ENCODE assay signal across 23 mouse cellular contexts in genomic region chr1:93857370-93857769, GRCm38 (mm10). TPM values are rescaled to one million over a fixed set of nuclear protein-coding genes. Genes with fewer than 3 reads are reported as not detected.
A peak's percentile ranks its signal among the peaks of the same experiment; 100 is the strongest.
DNase-seq lines count a peak whose midpoint lies in the region; ATAC-seq and TF ChIP-seq lines count a peak whose summit lies in the region.
"Had no signal": no experiment of that assay in that cellular context is flagged by ENCODE, and none has a peak within 500 bp of the region (broad histone marks: within the 10 kb centered on the region; RNA-seq: fewer than 3 reads in every experiment).

No protein-coding gene starts in this region.

- 49% methylated on average over 6 of the region's 6 CpGs for WGBS in forebrain, embryonic 13.5 days
- WGBS in forebrain, embryonic 10.5 days = 90% methylated on average over 6 of the region's 6 CpGs
- WGBS in kidney, embryonic 16.5 days = 56% methylated on average over 6 of the region's 6 CpGs
- WGBS in lung, embryonic 16.5 days = 54% methylated on average over 6 of the region's 6 CpGs

- no peaks in the 10 kb centered on the region for H3K9me3 ChIP-seq in forebrain, embryonic 13.5 days (replicated peaks)
- no peaks in the 10 kb centered on the region for H3K9me3 ChIP-seq in forebrain, embryonic 10.5 days
- no peaks in the 10 kb centered on the region for H3K9me3 ChIP-seq in kidney, embryonic 16.5 days (ENCODE audit: low read length)
- no peaks in the 10 kb centered on the region for H3K9me3 ChIP-seq in lung, embryonic 16.5 days (ENCODE audit: control insufficient read depth, low read length)
- H3K9me3 ChIP-seq: embryonic facial prominence, embryonic 12.5 days; heart, embryonic 12.5 days; liver, embryonic 15.5 days had no signal

- no peak for TF ChIP-seq CTCF in gastrocnemius, adult 2 months (IDR thresholded peaks at IDR 0.05)

- H3K27me3 ChIP-seq in forebrain, embryonic 13.5 days = no peaks in the 10 kb centered on the region
- no peaks in the 10 kb centered on the region for H3K27me3 ChIP-seq in forebrain, embryonic 10.5 days (ENCODE audit: poor library complexity, severe bottlenecking)
- no peaks in the 10 kb centered on the region for H3K27me3 ChIP-seq in kidney, embryonic 16.5 days (ENCODE audit: insufficient read depth, low read length)
- H3K27me3 ChIP-seq in lung, embryonic 16.5 days (ENCODE audit: control insufficient read depth, insufficient read depth, low read depth, low read length) = no peaks in the 10 kb centered on the region
- H3K27me3 ChIP-seq: embryonic facial prominence, embryonic 12.5 days; heart, embryonic 12.5 days; liver, embryonic 15.5 days had no signal

- intact Hi-C loops in gastrocnemius, adult 2 months (cut with DNase I) = loop anchor here (10.0 kb wide), 1 partner anchor 67 kb away; no protein-coding TSS in a partner anchor

- DNase-seq in forebrain, embryonic 10.5 days (ENCODE audit: extremely low spot score, low spot score) = no peak
- DNase-seq in kidney, postnatal 10 days = peak; percentile 3
- DNase-seq in lung, postnatal 10 days = no peak
- peak; percentile 9 for DNase-seq in skeletal muscle tissue, adult 2 months (ENCODE audit: low read depth, low spot score)
- no peak for DNase-seq in gastrocnemius, adult 2 months
- DNase-seq: gastrocnemius, postnatal 14 days; heart, postnatal 4 days; retina, postnatal 1 day; spleen, adult 18-20 months; thymus, postnatal 25 days had no signal

- H3K27ac ChIP-seq in forebrain, embryonic 13.5 days = no peak overlapping the region
- H3K27ac ChIP-seq in forebrain, embryonic 10.5 days = no peak overlapping the region
- no peak overlapping the region for H3K27ac ChIP-seq in kidney, embryonic 16.5 days (ENCODE audit: low read length)
- H3K27ac ChIP-seq in lung, embryonic 16.5 days (ENCODE audit: low read length) = no peak overlapping the region
- H3K27ac ChIP-seq in gastrocnemius, adult 2 months = no peak overlapping the region
- H3K27ac ChIP-seq: embryonic facial prominence, embryonic 12.5 days; kidney, postnatal 0 days; liver, embryonic 15.5 days had no signal

- H3K4me2 ChIP-seq in forebrain, embryonic 13.5 days = no peak overlapping the region
- no peak overlapping the region for H3K4me2 ChIP-seq in kidney, embryonic 16.5 days (replicated peaks; ENCODE audit: low read depth, low read length)
- no peak overlapping the region for H3K4me2 ChIP-seq in lung, embryonic 16.5 days (ENCODE audit: low read depth, low read length)
- H3K4me2 ChIP-seq: embryonic facial prominence, embryonic 12.5 days; heart, embryonic 12.5 days; liver, embryonic 15.5 days had no signal

- ATAC-seq in forebrain, embryonic 13.5 days = 0 out of 2 replicates have a peak, but pooled peaks have one; percentile 48
- no peak for ATAC-seq in kidney, embryonic 16.5 days (ENCODE audit: low FRiP score, low TSS enrichment)
- ATAC-seq in lung, embryonic 16.5 days (ENCODE audit: low read depth) = peak; percentile 56; the same call in 1 of the 2 replicates
- ATAC-seq: activated CD4-positive, CD25-positive, alpha-beta regulatory T cell, adult 4 months had no signal

- H3K36me3 ChIP-seq in forebrain, embryonic 13.5 days (ENCODE audit: poor library complexity, severe bottlenecking) = no peaks in the 10 kb centered on the region
- H3K36me3 ChIP-seq in forebrain, embryonic 10.5 days (replicated peaks) = no peaks in the 10 kb centered on the region
- no peaks in the 10 kb centered on the region for H3K36me3 ChIP-seq in kidney, embryonic 16.5 days (ENCODE audit: insufficient read depth, low read length)
- no peaks in the 10 kb centered on the region for H3K36me3 ChIP-seq in lung, embryonic 16.5 days (ENCODE audit: control insufficient read depth, insufficient read depth, low read length)
- H3K36me3 ChIP-seq: embryonic facial prominence, embryonic 12.5 days; heart, embryonic 12.5 days; liver, embryonic 15.5 days had no signal

- H3K4me3 ChIP-seq in forebrain, embryonic 13.5 days = no peak overlapping the region
- no peak overlapping the region for H3K4me3 ChIP-seq in forebrain, embryonic 10.5 days
- no peak overlapping the region for H3K4me3 ChIP-seq in kidney, embryonic 16.5 days (ENCODE audit: low read length)
- H3K4me3 ChIP-seq in lung, embryonic 16.5 days (ENCODE audit: low read length) = no peak overlapping the region
- no peak overlapping the region for H3K4me3 ChIP-seq in gastrocnemius, adult 2 months
- H3K4me3 ChIP-seq: embryonic facial prominence, embryonic 12.5 days; heart, embryonic 12.5 days; liver, embryonic 15.5 days had no signal

- H3K4me1 ChIP-seq in forebrain, embryonic 13.5 days = no peaks in the 10 kb centered on the region
- H3K4me1 ChIP-seq in forebrain, embryonic 10.5 days = no peaks in the 10 kb centered on the region
- no peaks in the 10 kb centered on the region for H3K4me1 ChIP-seq in kidney, embryonic 16.5 days (ENCODE audit: insufficient read depth, low read length)
- H3K4me1 ChIP-seq in lung, embryonic 16.5 days (replicated peaks; ENCODE audit: control insufficient read depth, insufficient read depth, low read length) = no peaks in the 10 kb centered on the region
- H3K4me1 ChIP-seq: embryonic facial prominence, embryonic 12.5 days; heart, embryonic 12.5 days; liver, embryonic 15.5 days had no signal

- H3K9ac ChIP-seq in forebrain, embryonic 13.5 days = no peak overlapping the region
- H3K9ac ChIP-seq in kidney, embryonic 16.5 days (replicated peaks; ENCODE audit: low read length) = no peak overlapping the region
- H3K9ac ChIP-seq in lung, embryonic 16.5 days (ENCODE audit: low read length) = no peak overlapping the region
- H3K9ac ChIP-seq: embryonic facial prominence, embryonic 12.5 days; heart, embryonic 12.5 days; liver, embryonic 15.5 days had no signal

RNA-seq across cellular contexts. Expression of gene Gal3st2, which starts 3.7 kb away (rescaled TPM):
- not detected in 2 replicates for polyA plus RNA-seq in forebrain, embryonic 13.5 days (2015; fragmentation: Nextera tagmentation; extraction: Ambion mirVana)
- polyA plus RNA-seq in forebrain, embryonic 10.5 days (2016; fragmentation: Nextera tagmentation; extraction: Ambion mirVana) = not detected in 2 replicates
- 0.10 TPM in 1 of 2 replicates, not detected in the other for polyA plus RNA-seq in kidney, embryonic 16.5 days (2015; fragmentation: Nextera tagmentation; extraction: Ambion mirVana)
- polyA plus RNA-seq in lung, embryonic 16.5 days (2015; fragmentation: Nextera tagmentation; extraction: Ambion mirVana) = 0.11 and 0.16 TPM in 2 replicates
- not detected for total RNA-seq in gastrocnemius, adult 2 months (2021)
- total RNA-seq: adrenal gland, postnatal 36 days; common myeloid progenitor, adult 5-6 weeks; gastrocnemius, postnatal 14 days; megakaryocyte, adult 5-6 weeks; monocyte, adult 5-6 weeks; neutrophil, adult 5-6 weeks had no signal
- polyA plus RNA-seq: activated CD4-positive, CD25-positive, alpha-beta regulatory T cell, adult 4 months; liver, embryonic 15.5 days had no signal

RNA-seq across cellular contexts. Expression of gene D2hgdh, which starts 32.7 kb away (rescaled TPM):
- 14.7 and 15.0 TPM in 2 replicates for polyA plus RNA-seq in forebrain, embryonic 13.5 days (2015; fragmentation: Nextera tagmentation; extraction: Ambion mirVana)
- 13.3 and 16.0 TPM in 2 replicates for polyA plus RNA-seq in forebrain, embryonic 10.5 days (2016; fragmentation: Nextera tagmentation; extraction: Ambion mirVana)
- 19.2 and 22.3 TPM in 2 replicates for polyA plus RNA-seq in kidney, embryonic 16.5 days (2015; fragmentation: Nextera tagmentation; extraction: Ambion mirVana)
- 15.4 and 17.2 TPM in 2 replicates for polyA plus RNA-seq in lung, embryonic 16.5 days (2015; fragmentation: Nextera tagmentation; extraction: Ambion mirVana)
- total RNA-seq in gastrocnemius, adult 2 months (2021) = 10 to 100 TPM; 21.7 to 22.9 TPM

RNA-seq across cellular contexts. Expression of gene Ing5, which starts 53.6 kb away (rescaled TPM):
- polyA plus RNA-seq in forebrain, embryonic 13.5 days (2015; fragmentation: Nextera tagmentation; extraction: Ambion mirVana) = 14.2 and 15.8 TPM in 2 replicates
- 30.7 and 32.9 TPM in 2 replicates for polyA plus RNA-seq in forebrain, embryonic 10.5 days (2016; fragmentation: Nextera tagmentation; extraction: Ambion mirVana)
- polyA plus RNA-seq in kidney, embryonic 16.5 days (2015; fragmentation: Nextera tagmentation; extraction: Ambion mirVana) = 20.6 TPM in 2 replicates
- polyA plus RNA-seq in lung, embryonic 16.5 days (2015; fragmentation: Nextera tagmentation; extraction: Ambion mirVana) = 20.1 and 21.1 TPM in 2 replicates
- 1 to 10 TPM; 3.6 to 5.8 TPM for total RNA-seq in gastrocnemius, adult 2 months (2021)

RNA-seq across cellular contexts. Expression of gene Dtymk, which starts 55.6 kb away (rescaled TPM):
- 234 and 245 TPM in 2 replicates for polyA plus RNA-seq in forebrain, embryonic 13.5 days (2015; fragmentation: Nextera tagmentation; extraction: Ambion mirVana)
- polyA plus RNA-seq in forebrain, embryonic 10.5 days (2016; fragmentation: Nextera tagmentation; extraction: Ambion mirVana) = 278 and 306 TPM in 2 replicates
- polyA plus RNA-seq in kidney, embryonic 16.5 days (2015; fragmentation: Nextera tagmentation; extraction: Ambion mirVana) = 233 and 259 TPM in 2 replicates
- polyA plus RNA-seq in lung, embryonic 16.5 days (2015; fragmentation: Nextera tagmentation; extraction: Ambion mirVana) = 231 and 238 TPM in 2 replicates
- total RNA-seq in gastrocnemius, adult 2 months (2021) = 10 to 100 TPM; 14.1 to 18.6 TPM

Comparison
In these comparisons a context has a peak if more than half of its experiments do, and no peak if none do; other contexts are left out.
1. DNase-seq: peak in kidney, postnatal 10 days (single experiment) and skeletal muscle tissue, adult 2 months (single experiment); none in forebrain, embryonic 10.5 days (single experiment), lung, postnatal 10 days (single experiment) and gastrocnemius, adult 2 months (single experiment).